Mouse (Mus musculus) induced T-regulatory cell, adult 2 months (primary cell): ENCODE data around the gene Msto1.
"Not testable (repeated sequence)": the region's sequence is repeated elsewhere in the genome, so short reads cannot be mapped to it uniquely, and the experiment has no call there.

ENCODE experiments used
- DNase-seq: peaks from one replicate; pipeline ENCODE4 v3.0.0-alpha.2; 2012; ENCODE audit warnings: low read depth

Gene Msto1

GRCm38 (mm10) chr3:88905209-88905608, 8.6 kb downstream of the Msto1 start:
- no peak for DNase-seq

GRCm38 (mm10) chr3:88904803-88905202, 9.0 kb downstream of the Msto1 start:
- DNase-seq: no peak

GRCm38 (mm10) chr3:88893011-88893410, 20.8 kb downstream of the Msto1 start:
- not testable (repeated sequence) for DNase-seq

GRCm38 (mm10) chr3:88882536-88882935, 31.3 kb downstream of the Msto1 start:
- DNase-seq: not testable (repeated sequence)

- DNase-seq: not testable (repeated sequence)
Observed at GRCm38 (mm10) chr3:88868449-88868848, 45.4 kb downstream of the Msto1 start.

GRCm38 (mm10) chr3:88867177-88867576, 46.6 kb downstream of the Msto1 start:
- DNase-seq: not testable (repeated sequence)

- not testable (repeated sequence) for DNase-seq
Observed at GRCm38 (mm10) chr3:88866735-88867134, 47.1 kb downstream of the Msto1 start.

- no peak for DNase-seq
Observed at GRCm38 (mm10) chr3:88862129-88862528, 51.7 kb downstream of the Msto1 start.

- DNase-seq: no peak
Observed at GRCm38 (mm10) chr3:88855837-88856236, 58.0 kb downstream of the Msto1 start.
